Mouse (Mus musculus) limb, embryonic 14.5 days (tissue): ENCODE measurements around the gene Igf1r. TPM values are rescaled to one million over a fixed set of nuclear protein-coding genes. Genes with fewer than 3 reads are reported as not detected.

Experiments
- ATAC-seq: fragments of 200-750 bp; cut with Nextera tagmentation; 2 replicates; pipeline ENCODE4 v1.8.0; 2017; ENCODE audit warnings: low read depth, moderate number of reproducible peaks, moderate TSS enrichment; ENCODE audit not compliant: low FRiP score
- DNase-seq: peaks from one replicate; pipeline ENCODE4 v3.0.0-alpha.2; 2015; ENCODE audit warnings: low spot score
- H3K27ac ChIP-seq: fragments of 300-500 bp; sonication (generic); replicated peaks from 2 replicates; pipeline ENCODE4 v1.5.1; 2014; ENCODE audit warnings: low read depth, mild to moderate bottlenecking, low read length, moderate library complexity, mixed read lengths
- H3K27me3 ChIP-seq: fragments of 300-500 bp; sonication (generic); 2 replicates; pipeline ENCODE4 v1.6.1; 2014; ENCODE audit warnings: low read length, mixed read lengths; ENCODE audit not compliant: control insufficient read depth, insufficient read depth
- H3K36me3 ChIP-seq: fragments of 300-500 bp; sonication (generic); 2 replicates; pipeline ENCODE4 v1.6.1; 2014; ENCODE audit warnings: mild to moderate bottlenecking, low read length, moderate library complexity, mixed read lengths; ENCODE audit not compliant: control insufficient read depth, insufficient read depth
- H3K4me1 ChIP-seq: fragments of 300-500 bp; sonication (generic); 2 replicates; pipeline ENCODE4 v1.6.1; 2014; ENCODE audit warnings: antibody characterized with exemption, low read length, mixed read lengths; ENCODE audit not compliant: control insufficient read depth, insufficient read depth
- H3K4me2 ChIP-seq: fragments of 300-500 bp; sonication (generic); replicated peaks from 2 replicates; pipeline ENCODE4 v1.6.1; 2014; ENCODE audit warnings: low read depth, mild to moderate bottlenecking, low read length, moderate library complexity; ENCODE audit not compliant: severe bottlenecking
- H3K4me3 ChIP-seq: fragments of 300-500 bp; sonication (generic); replicated peaks from 2 replicates; pipeline ENCODE4 v1.5.1; 2014; ENCODE audit warnings: low read length
- H3K9ac ChIP-seq: fragments of 300-500 bp; sonication (generic); 2 replicates; pipeline ENCODE4 v1.6.1; 2014; ENCODE audit warnings: mild to moderate bottlenecking, low read depth, low read length, moderate library complexity; ENCODE audit not compliant: severe bottlenecking
- H3K9me3 ChIP-seq: fragments of 300-500 bp; sonication (generic); 2 replicates; pipeline ENCODE4 v1.6.1; 2016; ENCODE audit warnings: low read length; ENCODE audit not compliant: control insufficient read depth
- POLR2A ChIP-seq: fragments of 200-500 bp; IDR thresholded peaks from 2 replicates; pipeline ENCODE4 v1.8.0; 2012; ENCODE audit warnings: inconsistent platforms, mild to moderate bottlenecking, moderate library complexity, borderline replicate concordance; ENCODE audit not compliant: insufficient read depth, insufficient read length; ENCODE audit errors: extremely low read depth
- WGBS: fragments of 180-500 bp; shearing (Covaris S2); extraction: QIAGEN DNeasy Blood & Tissue Kit; methylation state at CpG from one replicate; pipeline ENCODE4 v1.1.7; 2014; 5-methylcytosine and 5-hydroxymethylcytosine counted together
- polyA plus RNA-seq, 2 experiments: library from polyadenylated mRNA; depleted of rRNA in 1 of 2; stranded (reverse) in 1 of 2; unstranded in 1 of 2; fragments of >200 nt; fragmentation: Nextera tagmentation in 1 of 2; extraction: Ambion mirVana in 1 of 2; gene quantifications; 2 replicates each; pipeline versions ENCODE4 v1.2.1 to v1.2.3; 2012 to 2014

Igf1r gene
- polyA plus RNA-seq, 2 experiments, result 22.5 to 34.6 TPM

DNA sequence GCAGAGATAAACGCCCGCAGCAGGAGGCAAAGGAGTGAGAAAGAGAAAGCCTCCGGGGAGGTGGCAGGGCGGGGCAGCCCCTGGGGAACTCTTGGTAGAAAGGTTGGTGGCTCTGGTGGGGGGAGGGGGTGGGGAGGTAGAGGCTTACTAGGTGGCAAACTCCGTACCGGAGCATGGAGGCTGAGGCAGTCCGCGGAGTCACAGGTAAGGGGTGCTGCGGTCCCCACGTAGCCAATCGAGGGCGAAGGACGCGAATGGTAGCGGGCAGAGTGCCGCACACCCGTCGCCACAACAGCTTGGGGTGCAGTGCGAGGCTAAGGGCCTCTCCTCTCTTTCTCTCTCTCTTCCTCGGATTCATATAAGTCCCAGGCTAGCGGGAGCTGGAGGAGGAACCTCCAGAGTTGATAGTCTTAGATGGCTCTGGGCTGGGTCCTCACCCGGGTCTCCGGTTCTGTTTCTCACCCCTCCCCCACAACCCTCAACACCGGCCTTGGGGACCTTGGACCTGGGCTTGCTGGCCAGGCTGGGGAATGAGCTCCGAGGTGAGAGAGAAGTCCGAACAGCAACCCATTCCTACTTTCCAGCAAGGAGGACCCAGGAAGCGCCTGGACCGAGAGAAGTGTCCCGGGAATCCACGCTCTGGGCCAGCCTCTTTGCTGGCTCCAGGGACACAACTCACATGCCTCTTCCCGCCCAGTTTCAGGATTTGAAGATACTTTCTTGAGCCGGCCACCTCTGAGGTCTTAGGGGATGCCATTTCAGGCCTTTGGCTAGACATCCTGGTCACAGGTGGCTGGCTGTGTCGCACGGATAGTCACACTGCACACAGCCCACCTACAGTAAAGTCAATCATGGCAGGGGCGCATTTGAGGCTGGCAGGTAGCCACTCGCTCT is 323.5 kb downstream of the Igf1r start:
- H3K27me3 ChIP-seq, result no peaks in the 10 kb centered on the region
- 3% methylated on average over 31 of the region's 36 CpGs for WGBS
- H3K4me1 ChIP-seq, result peaks cover 30% of the 10 kb centered on the region
- peak overlapping the region; percentile 34 for H3K4me3 ChIP-seq
- H3K27ac ChIP-seq, result peak overlapping the region; percentile 58
- no peak for TF ChIP-seq POLR2A
- no peaks in the 10 kb centered on the region for H3K9me3 ChIP-seq
- H3K9ac ChIP-seq, result peak overlapping the region; percentile 40
- peak overlapping the region; percentile 57 for H3K4me2 ChIP-seq
- ATAC-seq (no peak), DNase-seq (no peak)
- no peaks in the 10 kb centered on the region for H3K36me3 ChIP-seq

GRCm38 (mm10) chr7:68277054-68277896 is 324.6 kb downstream of the Igf1r start:
- Histone ChIP-seq H3K27me3 (no peaks in the 10 kb centered on the region), H3K9ac (no peak overlapping the region), H3K9me3 (no peaks in the 10 kb centered on the region), H3K4me2 (no peak overlapping the region), H3K36me3 (no peaks in the 10 kb centered on the region), H3K4me3 (no peak overlapping the region), H3K4me1 (peaks cover 30% of the 10 kb centered on the region), H3K27ac (peak overlapping the region; percentile 72)
- no peak for TF ChIP-seq POLR2A
- ATAC-seq, result peak; percentile 87
- DNase-seq, result peak; percentile 78
- whole genome bisulfite sequencing, result 7% methylated on average over 11 of the region's 11 CpGs

DNA sequence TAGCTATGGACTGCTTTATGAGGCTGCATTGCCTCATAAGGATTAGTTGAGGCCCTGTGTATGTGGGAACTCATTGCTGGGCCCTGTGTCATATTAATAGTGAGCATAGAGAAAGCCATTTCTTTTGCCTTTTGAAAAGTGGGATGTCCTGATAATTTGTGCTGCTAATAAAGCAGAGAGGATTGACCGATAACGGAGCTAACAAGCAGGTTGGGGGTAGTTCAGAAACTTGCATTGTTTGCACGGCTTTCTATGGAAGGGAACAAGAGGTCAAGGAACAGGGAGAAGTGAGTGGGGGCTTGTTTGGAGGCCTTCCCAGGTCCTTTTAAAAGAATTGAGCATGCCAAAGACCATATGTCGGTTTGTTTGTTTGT is 325.3 kb downstream of the Igf1r start:
- TF ChIP-seq POLR2A, result no peak
- ATAC-seq, result no peak
- WGBS, result 50% methylated on average over 4 of the region's 4 CpGs
- H3K27ac ChIP-seq, result peak overlapping the region; percentile 72
- no peak for DNase-seq
- no peaks in the 10 kb centered on the region for H3K9me3 ChIP-seq
- no peaks in the 10 kb centered on the region for H3K27me3 ChIP-seq
- H3K36me3 ChIP-seq, result no peaks in the 10 kb centered on the region
- H3K9ac ChIP-seq, result no peak overlapping the region
- peaks cover 30% of the 10 kb centered on the region for H3K4me1 ChIP-seq
- no peak overlapping the region for H3K4me2 ChIP-seq
- H3K4me3 ChIP-seq, result no peak overlapping the region

DNA sequence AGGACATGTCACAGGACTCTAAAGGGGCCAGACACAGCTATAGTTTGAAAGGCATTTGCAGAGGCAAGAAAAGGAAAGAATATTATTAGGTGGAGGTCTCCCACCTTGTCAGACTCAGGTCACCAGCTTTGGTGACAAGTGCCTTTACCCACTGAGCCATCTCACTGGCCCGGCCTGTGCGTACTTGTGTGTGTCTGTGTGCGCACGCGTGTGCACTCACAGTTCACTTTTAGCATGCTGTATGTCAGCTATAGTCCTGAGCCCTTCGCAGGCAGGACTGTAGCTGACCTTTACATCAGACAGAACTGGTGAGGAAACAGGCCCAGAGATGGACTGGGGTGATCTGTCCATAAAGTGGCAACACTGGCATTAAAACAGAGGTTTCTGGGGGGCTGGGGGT is 325.8 kb downstream of the Igf1r start:
- no peaks in the 10 kb centered on the region for H3K36me3 ChIP-seq
- no peaks in the 10 kb centered on the region for H3K27me3 ChIP-seq
- 94% methylated on average over 6 of the region's 6 CpGs for WGBS
- peaks cover 30% of the 10 kb centered on the region for H3K4me1 ChIP-seq
- no peak for ATAC-seq
- TF ChIP-seq POLR2A, result no peak
- H3K4me3 ChIP-seq, result no peak overlapping the region
- peak overlapping the region; percentile 72 for H3K27ac ChIP-seq
- no peak overlapping the region for H3K4me2 ChIP-seq
- H3K9me3 ChIP-seq, result no peaks in the 10 kb centered on the region
- H3K9ac ChIP-seq, result no peak overlapping the region
- no peak for DNase-seq

DNA sequence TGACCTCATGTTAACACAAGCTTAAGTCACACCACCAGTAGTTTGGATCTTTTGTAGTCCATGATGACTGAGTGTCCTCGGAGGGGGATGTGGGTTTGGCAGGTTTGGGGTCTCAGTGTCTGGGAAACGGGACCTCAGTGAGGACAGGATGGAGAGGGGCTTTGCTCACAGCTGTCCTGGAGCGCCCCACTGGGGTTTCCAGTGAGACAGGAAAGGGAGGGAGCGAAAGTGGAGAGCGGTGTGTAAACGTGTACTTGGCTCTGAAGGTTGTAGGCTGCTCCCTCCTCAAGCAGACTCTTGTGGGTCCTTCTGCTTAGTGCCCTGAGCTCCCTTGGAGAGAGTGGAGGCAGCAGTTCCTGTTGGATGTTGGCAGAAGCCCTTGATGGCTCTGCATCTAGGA is 326.3 kb downstream of the Igf1r start:
- ATAC-seq, result no peak
- H3K4me3 ChIP-seq, result no peak overlapping the region
- 66% methylated on average over 6 of the region's 6 CpGs for WGBS
- H3K9me3 ChIP-seq, result no peaks in the 10 kb centered on the region
- peaks cover 30% of the 10 kb centered on the region for H3K4me1 ChIP-seq
- DNase-seq, result no peak
- no peak overlapping the region for H3K27ac ChIP-seq
- no peak overlapping the region for H3K4me2 ChIP-seq
- H3K27me3 ChIP-seq, result no peaks in the 10 kb centered on the region
- H3K36me3 ChIP-seq, result no peaks in the 10 kb centered on the region
- no peak for TF ChIP-seq POLR2A
- no peak overlapping the region for H3K9ac ChIP-seq
